Mouse (Mus musculus) brown adipose tissue, adult 24 weeks (tissue): Measurements from ENCODE around the gene Gm11034. TPM values are rescaled to one million over a fixed set of nuclear protein-coding genes. Genes with fewer than 3 reads are reported as not detected.

Experiments used
- H3K27ac ChIP-seq: fragments of 200-500 bp; replicated peaks from 2 replicates; pipeline ENCODE4 v1.5.1; 2012; ENCODE audit warnings: low read depth, mild to moderate bottlenecking, low read length
- H3K4me1 ChIP-seq: fragments of 200-500 bp; 2 replicates; pipeline ENCODE4 v1.6.1; 2012; ENCODE audit warnings: low read length, mixed read lengths; ENCODE audit not compliant: control insufficient read depth, insufficient read depth, insufficient read length
- H3K4me3 ChIP-seq: fragments of 200-500 bp; 2 replicates; pipeline ENCODE4 v1.5.1; 2012; ENCODE audit warnings: low read depth, mild to moderate bottlenecking, low read length, moderate library complexity; ENCODE audit not compliant: insufficient read depth
- polyA plus RNA-seq: library from polyadenylated mRNA; stranded (reverse); fragments of >200 nt; gene quantifications from 2 replicates; pipeline ENCODE4 v1.2.4, GENCODE M21; 2012; ENCODE audit not compliant: missing spikeins, insufficient read depth, insufficient read length

The Gm11034 gene
- polyA plus RNA-seq, 1 experiment, result not detected

GRCm38 (mm10) chr8:72220758-72221157, 7.3 kb upstream of the Gm11034 start:
- Histone ChIP-seq H3K4me1 (no peaks in the 10 kb centered on the region), H3K27ac (no peak overlapping the region), H3K4me3 (peak overlapping the region; percentile 77)

- Histone ChIP-seq H3K4me3 (peak within 1 kb of the TSS; percentile 77), H3K4me1 (no peaks in the 10 kb centered on the region), H3K27ac (peak within 1 kb of the TSS; percentile 45)
Measured at GRCm38 (mm10) chr8:72219541-72220363, 6.3 kb upstream of the Gm11034 start, which contains the start of gene Fam32a. Fam32a (plus strand) TSS chr8:72219730.

- H3K27ac ChIP-seq, result no peak overlapping the region
- peak overlapping the region; percentile 77 for H3K4me3 ChIP-seq
- no peaks in the 10 kb centered on the region for H3K4me1 ChIP-seq
Measured at GRCm38 (mm10) chr8:72218781-72219540, 5.5 kb upstream of the Gm11034 start.

GRCm38 (mm10) chr8:72215871-72216270, 2.4 kb upstream of the Gm11034 start:
- Histone ChIP-seq H3K27ac (no peak overlapping the region), H3K4me3 (no peak overlapping the region), H3K4me1 (no peaks in the 10 kb centered on the region)

- H3K4me3 ChIP-seq, result no peak overlapping the region
- no peaks in the 10 kb centered on the region for H3K4me1 ChIP-seq
- no peak overlapping the region for H3K27ac ChIP-seq
Measured at GRCm38 (mm10) chr8:72215060-72215459, 1.6 kb upstream of the Gm11034 start.

- Histone ChIP-seq H3K4me3 (no peak within 1 kb of the TSS), H3K4me1 (no peaks in the 10 kb centered on the region), H3K27ac (no peak within 1 kb of the TSS)
Measured at GRCm38 (mm10) chr8:72212751-72213150, 685 bp downstream of the Gm11034 start, which contains the start of gene Cib3. Cib3 (minus strand) TSS chr8:72212837.

GRCm38 (mm10) chr8:72211846-72212245, 1.6 kb downstream of the Gm11034 start:
- Histone ChIP-seq H3K4me1 (no peaks in the 10 kb centered on the region), H3K4me3 (no peak overlapping the region), H3K27ac (no peak overlapping the region)

- H3K27ac ChIP-seq, result no peak overlapping the region
- no peaks in the 10 kb centered on the region for H3K4me1 ChIP-seq
- no peak overlapping the region for H3K4me3 ChIP-seq
Measured at GRCm38 (mm10) chr8:72210710-72211109, 2.7 kb downstream of the Gm11034 start.

- Histone ChIP-seq H3K4me3 (no peak overlapping the region), H3K27ac (no peak overlapping the region), H3K4me1 (no peaks in the 10 kb centered on the region)
Measured at GRCm38 (mm10) chr8:72210222-72210621, 3.2 kb downstream of the Gm11034 start.

- Histone ChIP-seq H3K4me3 (no peak overlapping the region), H3K27ac (no peak overlapping the region), H3K4me1 (no peaks in the 10 kb centered on the region)
Measured at GRCm38 (mm10) chr8:72208582-72208981, 4.9 kb downstream of the Gm11034 start.

GRCm38 (mm10) chr8:72197997-72198396, 15.4 kb downstream of the Gm11034 start:
- no peaks in the 10 kb centered on the region for H3K4me1 ChIP-seq
- H3K27ac ChIP-seq, result no peak overlapping the region
- no peak overlapping the region for H3K4me3 ChIP-seq

- no peak overlapping the region for H3K27ac ChIP-seq
- no peak overlapping the region for H3K4me3 ChIP-seq
- H3K4me1 ChIP-seq, result no peaks in the 10 kb centered on the region
Measured at GRCm38 (mm10) chr8:72192065-72192464, 21.4 kb downstream of the Gm11034 start.

- Histone ChIP-seq H3K4me3 (no peak overlapping the region), H3K27ac (no peak overlapping the region), H3K4me1 (no peaks in the 10 kb centered on the region)
Measured at GRCm38 (mm10) chr8:72190215-72190539, 23.3 kb downstream of the Gm11034 start.

GRCm38 (mm10) chr8:72189417-72190214, 23.8 kb downstream of the Gm11034 start, which contains the start of gene Hsh2d:
Hsh2d (plus strand) TSS chr8:72189638.
- Histone ChIP-seq H3K27ac (no peak within 1 kb of the TSS), H3K4me3 (no peak within 1 kb of the TSS), H3K4me1 (no peaks in the 10 kb centered on the region)

- Histone ChIP-seq H3K4me1 (no peaks in the 10 kb centered on the region), H3K27ac (no peak overlapping the region), H3K4me3 (no peak overlapping the region)
Measured at GRCm38 (mm10) chr8:72187793-72188331, 25.6 kb downstream of the Gm11034 start.
